ENCODE assay signal across 15 mouse cellular contexts in the genomic region with DNA sequence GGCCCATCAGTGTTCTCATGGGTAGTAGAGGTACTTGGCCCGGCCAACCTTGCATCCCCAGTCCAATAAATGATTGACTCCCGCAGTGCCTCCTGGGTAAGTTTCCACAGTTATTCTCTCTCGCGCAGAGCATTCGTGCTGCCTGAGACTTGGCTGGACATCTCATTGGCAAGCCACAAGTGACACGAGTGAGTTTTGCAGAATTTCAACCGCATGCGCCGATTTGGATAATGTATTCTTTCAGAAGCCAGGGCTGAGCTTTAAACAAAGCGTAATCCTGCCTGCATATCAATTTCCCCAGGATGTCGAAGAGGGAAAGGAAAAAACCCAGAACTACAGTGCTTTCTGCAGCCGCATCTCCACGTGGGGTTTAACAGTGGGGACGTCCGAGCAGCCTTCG.
DNase-seq lines count a peak whose midpoint lies in the region; ATAC-seq and TF ChIP-seq lines count a peak whose summit lies in the region.
"Had no signal": no experiment of that assay in that cellular context is flagged by ENCODE, and none has a peak within 500 bp of the region (broad histone marks: within the 10 kb centered on the region; RNA-seq: fewer than 3 reads in every experiment).

No protein-coding gene starts in this region.

- DNase-seq in embryonic facial prominence, embryonic 14.5 days (ENCODE audit: low spot score), result peak; percentile 58
- no peak for DNase-seq in embryonic facial prominence, embryonic 10.5 days (ENCODE audit: low spot score)
- peak; percentile 20 to 35 for DNase-seq in layer of hippocampus, postnatal 36 days
- no peak for DNase-seq in layer of hippocampus, postnatal 25 days (ENCODE audit: extremely low spot score in 1 of 2, low spot score in 1 of 2)
- DNase-seq in stomach, postnatal 0 days (ENCODE audit: low spot score), result no peak
- DNase-seq in heart, adult 11 months, result no peak
- no peak for DNase-seq in Muller cell, postnatal 12 days (ENCODE audit: inconsistent ontology term)
- DNase-seq: adrenal gland, postnatal 25 days; cerebellum, adult 11 months; gastrocnemius, postnatal 10 days; lung, postnatal 36 days; spleen, adult 18-20 months had no signal

- H3K9ac ChIP-seq in embryonic facial prominence, embryonic 14.5 days (ENCODE audit: low read depth, low read length), result no peak overlapping the region
- no peak overlapping the region for H3K9ac ChIP-seq in stomach, embryonic 16.5 days (ENCODE audit: low read length)
- no peak overlapping the region for H3K9ac ChIP-seq in stomach, postnatal 0 days (ENCODE audit: low read length)
- H3K9ac ChIP-seq: heart, embryonic 13.5 days; liver, embryonic 14.5 days had no signal

- no peak overlapping the region for H3K4me3 ChIP-seq in embryonic facial prominence, embryonic 14.5 days (ENCODE audit: low read depth, low read length)
- no peak overlapping the region for H3K4me3 ChIP-seq in embryonic facial prominence, embryonic 10.5 days
- H3K4me3 ChIP-seq in stomach, embryonic 16.5 days (replicated peaks; ENCODE audit: low read length), result no peak overlapping the region
- no peak overlapping the region for H3K4me3 ChIP-seq in stomach, postnatal 0 days (ENCODE audit: low read depth, low read length)
- H3K4me3 ChIP-seq: heart, embryonic 13.5 days had no signal

- H3K27me3 ChIP-seq in embryonic facial prominence, embryonic 14.5 days (replicated peaks; ENCODE audit: control insufficient read depth, insufficient read depth, low read length), result 0 out of 2 replicates have a peak, but pooled peaks cover 2% of the 10 kb centered on the region
- H3K27me3 ChIP-seq in embryonic facial prominence, embryonic 10.5 days (replicated peaks; ENCODE audit: low read depth, poor library complexity, severe bottlenecking), result peaks cover 38% of the 10 kb centered on the region
- H3K27me3 ChIP-seq in stomach, embryonic 16.5 days (ENCODE audit: control insufficient read depth, insufficient read depth, low read length), result no peaks in the 10 kb centered on the region; the same call in 1 of the 2 replicates
- no peaks in the 10 kb centered on the region for H3K27me3 ChIP-seq in stomach, postnatal 0 days (ENCODE audit: control insufficient read depth, insufficient read depth, low read length)

- H3K4me1 ChIP-seq in embryonic facial prominence, embryonic 14.5 days (ENCODE audit: control insufficient read depth, insufficient read depth, low read length), result no peaks in the 10 kb centered on the region
- peaks cover 4% of the 10 kb centered on the region; the same call in 1 of the 2 replicates for H3K4me1 ChIP-seq in embryonic facial prominence, embryonic 10.5 days
- no peaks in the 10 kb centered on the region for H3K4me1 ChIP-seq in stomach, embryonic 16.5 days (ENCODE audit: control insufficient read depth, insufficient read depth, low read length)
- H3K4me1 ChIP-seq in stomach, postnatal 0 days (replicated peaks; ENCODE audit: control insufficient read depth, insufficient read depth), result no peaks in the 10 kb centered on the region
- H3K4me1 ChIP-seq: heart, embryonic 13.5 days had no signal

- H3K9me3 ChIP-seq in embryonic facial prominence, embryonic 14.5 days (ENCODE audit: control insufficient read depth, low read length), result no peaks in the 10 kb centered on the region
- H3K9me3 ChIP-seq in embryonic facial prominence, embryonic 10.5 days, result no peaks in the 10 kb centered on the region
- H3K9me3 ChIP-seq in stomach, embryonic 16.5 days (replicated peaks; ENCODE audit: control insufficient read depth, low read length), result no peaks in the 10 kb centered on the region
- H3K9me3 ChIP-seq in stomach, postnatal 0 days (ENCODE audit: control insufficient read depth, low read length), result no peaks in the 10 kb centered on the region
- H3K9me3 ChIP-seq: heart, embryonic 13.5 days had no signal

- 45% methylated on average over 16 of the region's 16 CpGs for WGBS in embryonic facial prominence, embryonic 14.5 days
- 66% methylated on average over 16 of the region's 16 CpGs for WGBS in embryonic facial prominence, embryonic 10.5 days
- WGBS in stomach, embryonic 16.5 days, result 45% methylated on average over 16 of the region's 16 CpGs
- 35% methylated on average over 16 of the region's 16 CpGs for WGBS in stomach, postnatal 0 days

- no peak overlapping the region for H3K27ac ChIP-seq in embryonic facial prominence, embryonic 14.5 days (replicated peaks; ENCODE audit: low read depth, low read length)
- no peak overlapping the region for H3K27ac ChIP-seq in embryonic facial prominence, embryonic 10.5 days (replicated peaks)
- H3K27ac ChIP-seq in stomach, embryonic 16.5 days (ENCODE audit: low read length), result no peak overlapping the region
- H3K27ac ChIP-seq in stomach, postnatal 0 days (replicated peaks), result no peak overlapping the region
- H3K27ac ChIP-seq: heart, embryonic 13.5 days; liver, embryonic 14.5 days had no signal

- no peak for TF ChIP-seq EP300 in stomach, postnatal 0 days (optimal IDR thresholded peaks at IDR 0.05)

- ATAC-seq in embryonic facial prominence, embryonic 14.5 days (ENCODE audit: low read depth), result no peak
- no peak for ATAC-seq in stomach, embryonic 16.5 days (ENCODE audit: insufficient read depth, low FRiP score)
- no peak for ATAC-seq in stomach, postnatal 0 days (ENCODE audit: low FRiP score, low TSS enrichment)

- TF ChIP-seq CTCF in stomach, postnatal 0 days (IDR thresholded peaks at IDR 0.05; ENCODE audit: low read depth), result no peak

- H3K36me3 ChIP-seq in embryonic facial prominence, embryonic 14.5 days (ENCODE audit: control insufficient read depth, insufficient read depth, low read length), result no peaks in the 10 kb centered on the region
- H3K36me3 ChIP-seq in embryonic facial prominence, embryonic 10.5 days (replicated peaks), result no peaks in the 10 kb centered on the region
- H3K36me3 ChIP-seq in stomach, embryonic 16.5 days (ENCODE audit: control insufficient read depth, insufficient read depth, low read length), result no peaks in the 10 kb centered on the region
- no peaks in the 10 kb centered on the region for H3K36me3 ChIP-seq in stomach, postnatal 0 days (ENCODE audit: control insufficient read depth, insufficient read depth, low read length)
- H3K36me3 ChIP-seq: heart, embryonic 13.5 days had no signal

- no peak overlapping the region; the same call in 1 of the 2 replicates for H3K4me2 ChIP-seq in embryonic facial prominence, embryonic 14.5 days (ENCODE audit: low read depth, low read length)
- H3K4me2 ChIP-seq in stomach, embryonic 16.5 days (ENCODE audit: low read depth, low read length), result 0 out of 2 replicates have a peak overlapping the region, but pooled peaks have one; percentile 1
- no peak overlapping the region for H3K4me2 ChIP-seq in stomach, postnatal 0 days (replicated peaks; ENCODE audit: low read depth)
- H3K4me2 ChIP-seq: heart, embryonic 13.5 days had no signal

Comparison
In these comparisons a context has a peak if more than half of its experiments do, and no peak if none do; other contexts are left out.
1. DNase-seq: peak in embryonic facial prominence, embryonic 14.5 days (single experiment) and layer of hippocampus, postnatal 36 days (2 of 2); none in embryonic facial prominence, embryonic 10.5 days (single experiment), layer of hippocampus, postnatal 25 days (0 of 2), stomach, postnatal 0 days (single experiment), heart, adult 11 months (single experiment) and Muller cell, postnatal 12 days (single experiment).